Mouse (Mus musculus) CD4-positive helper T cell, adult 2 months (primary cell): ENCODE data around the gene Scamp1.
A peak's percentile ranks its signal among the peaks of the same experiment; 100 is the strongest.

ENCODE experiments used
- DNase-seq: peaks from one replicate; pipeline ENCODE4 v3.0.0-alpha.2; 2012; ENCODE audit warnings: low read depth, missing footprints, low spot score

Scamp1 gene

GRCm38 (mm10) chr13:94224717-94225705 lies 60.6 kb downstream of the Scamp1 start:
- no peak for DNase-seq

GRCm38 (mm10) chr13:94223609-94224008 lies 62.0 kb downstream of the Scamp1 start:
- no peak for DNase-seq

DNA sequence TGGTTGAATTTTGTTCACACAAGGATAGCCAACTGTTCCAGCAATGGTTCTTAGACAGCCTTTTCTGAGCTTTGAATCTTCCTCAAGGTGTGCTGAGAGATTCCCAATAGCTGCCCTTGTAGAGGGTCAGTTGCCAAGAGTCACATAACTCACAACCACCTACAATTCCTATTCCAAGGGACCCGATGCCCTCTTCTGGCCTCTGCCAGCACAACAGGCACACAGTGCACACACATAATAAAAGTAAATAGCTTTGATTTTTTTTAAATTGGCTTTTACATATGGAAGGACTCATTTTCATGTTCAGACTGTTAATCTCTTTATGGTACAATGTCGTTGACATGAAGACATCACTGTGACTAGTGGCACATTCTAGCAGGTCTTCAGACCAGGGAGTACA lies 72.9 kb downstream of the Scamp1 start:
- DNase-seq: no peak

- no peak for DNase-seq
Measured at GRCm38 (mm10) chr13:94212179-94212578, 73.5 kb downstream of the Scamp1 start.

DNA sequence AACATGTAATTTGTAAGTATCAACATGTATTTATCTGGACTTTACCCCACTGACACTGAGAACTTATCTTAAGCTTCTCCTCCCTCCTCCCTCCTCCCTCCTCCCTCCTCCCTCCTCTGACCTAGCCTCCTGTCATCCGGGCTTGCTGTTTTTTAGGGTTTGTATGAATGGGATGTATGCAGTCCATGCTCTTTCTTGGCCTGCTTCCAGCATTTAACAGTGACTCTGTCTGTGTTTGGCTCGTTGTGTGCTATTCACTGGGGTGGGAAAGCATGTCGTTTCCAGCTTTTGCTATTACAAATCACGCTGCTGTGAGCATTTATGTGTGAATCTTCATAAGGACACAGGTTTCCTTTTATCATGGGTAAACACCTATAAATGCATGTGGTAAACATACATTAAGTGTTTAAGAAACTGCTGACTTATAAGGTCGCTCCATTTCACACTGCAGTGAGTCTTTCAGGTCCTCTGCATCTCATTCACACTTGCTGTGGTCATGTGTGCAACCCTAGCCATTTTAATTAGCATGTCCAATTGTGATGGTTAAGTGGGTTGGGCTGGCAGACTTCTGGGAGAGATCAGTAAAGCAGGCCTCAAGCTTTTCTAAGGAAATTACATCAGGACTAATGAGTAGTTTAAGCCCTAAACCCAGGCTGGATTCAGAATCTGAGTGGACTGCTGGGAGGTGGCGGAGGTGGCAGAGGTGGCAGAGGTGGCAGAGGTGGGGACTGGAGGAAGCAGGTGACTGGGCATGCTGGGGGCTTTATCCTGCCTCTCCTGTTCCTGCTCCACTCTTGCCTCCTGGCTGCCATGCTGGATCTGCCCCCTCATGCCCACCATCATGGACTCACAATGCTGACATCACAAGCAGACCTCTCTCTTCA lies 74.2 kb downstream of the Scamp1 start:
- DNase-seq: no peak

DNA sequence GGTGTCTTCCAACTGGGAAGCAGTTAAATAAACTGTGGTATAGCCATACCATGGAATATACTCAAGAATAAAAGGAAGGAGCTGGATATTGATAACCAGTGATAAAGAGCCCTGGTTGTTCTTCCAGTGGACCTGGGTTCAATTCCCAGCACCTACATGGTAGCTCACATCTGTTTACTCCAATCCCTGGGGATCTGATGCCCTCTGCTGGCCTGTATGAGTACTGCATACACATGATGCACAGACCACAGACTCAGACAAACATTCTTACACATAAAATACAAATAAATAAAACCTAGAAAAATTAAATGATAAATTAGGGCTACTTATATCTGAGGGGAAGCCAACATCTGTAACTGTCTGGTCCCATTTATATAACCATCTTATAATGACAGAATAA lies 76.8 kb downstream of the Scamp1 start:
- no peak for DNase-seq

DNA sequence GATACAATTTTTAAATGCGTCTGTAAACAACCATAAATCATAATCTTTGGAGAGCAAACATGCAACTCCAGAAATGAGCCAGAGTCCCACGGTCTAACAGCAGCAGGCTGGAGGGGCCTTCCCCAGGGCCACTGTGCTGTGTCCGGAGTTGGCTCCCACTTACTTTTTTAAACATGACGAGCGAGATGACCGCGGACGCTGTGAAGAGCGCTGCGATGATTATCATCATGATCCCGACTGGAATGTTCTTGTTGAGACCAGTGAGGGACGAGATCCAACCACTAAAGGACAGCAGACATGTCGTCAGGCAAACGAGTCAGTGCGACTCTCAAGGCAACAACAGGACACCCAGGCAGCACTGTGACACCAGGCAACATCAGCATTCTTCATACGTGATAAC lies 77.7 kb downstream of the Scamp1 start:
- no peak for DNase-seq

DNA sequence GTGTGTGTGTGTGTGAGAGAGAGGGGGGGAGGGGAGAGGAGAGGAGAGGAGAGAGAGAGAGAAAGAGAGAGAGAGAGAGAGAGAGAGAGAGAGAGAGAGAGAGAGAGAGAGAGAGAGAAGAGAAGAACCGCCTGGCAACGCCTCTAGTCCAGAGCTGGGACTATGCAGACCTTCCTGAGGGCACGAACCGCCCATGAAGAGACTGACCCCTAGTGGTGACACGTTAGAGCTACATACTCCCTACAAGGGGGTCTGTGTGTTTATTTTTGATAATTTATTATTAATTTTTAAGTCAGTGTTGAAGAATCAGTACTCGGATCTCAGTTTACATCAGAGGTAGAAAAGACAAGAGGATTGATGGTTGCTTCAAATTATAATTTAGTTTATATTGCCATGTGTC lies 80.4 kb downstream of the Scamp1 start:
- DNase-seq: peak; percentile 34

DNA sequence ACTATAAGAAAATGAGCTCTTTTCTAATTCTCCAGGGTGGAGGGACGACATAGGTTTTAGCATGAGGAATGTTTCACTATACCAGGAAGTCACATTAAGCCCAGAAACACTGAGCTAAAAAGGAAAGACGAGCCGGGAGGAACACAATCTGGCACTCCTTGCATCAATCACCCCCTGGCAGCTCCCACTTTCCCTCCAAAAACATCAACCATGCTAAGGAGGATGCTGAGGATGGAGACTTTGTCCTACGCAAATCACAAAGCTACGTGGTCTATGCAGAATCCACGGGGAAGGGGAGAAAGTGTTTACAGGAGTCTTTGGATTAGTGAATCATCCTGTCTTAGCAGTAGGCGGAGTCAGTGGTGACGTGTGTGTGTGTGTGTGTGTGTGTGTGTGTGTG lies 85.8 kb downstream of the Scamp1 start:
- DNase-seq: no peak

DNA sequence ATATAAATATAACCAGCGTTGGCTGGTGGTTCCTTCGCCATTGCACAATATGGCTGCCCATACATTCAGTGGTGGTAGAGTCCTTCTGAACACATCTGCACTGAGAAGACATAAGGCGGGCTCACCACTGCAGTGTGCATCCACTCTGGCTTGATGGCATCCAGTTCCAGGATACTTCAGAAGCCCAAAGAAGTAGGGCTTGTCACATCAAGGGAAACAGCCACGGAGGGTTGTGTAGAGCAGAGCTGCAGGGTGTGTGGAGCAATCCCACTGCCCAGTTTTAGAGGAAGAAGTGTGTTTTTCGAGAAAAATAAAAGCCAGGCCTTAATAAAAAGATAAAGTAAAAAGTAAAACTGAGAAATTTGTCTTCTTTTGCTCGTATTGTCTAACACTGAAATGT lies 87.0 kb downstream of the Scamp1 start:
- no peak for DNase-seq

GRCm38 (mm10) chr13:94193227-94193626 lies 92.4 kb downstream of the Scamp1 start:
- DNase-seq: no peak

DNA sequence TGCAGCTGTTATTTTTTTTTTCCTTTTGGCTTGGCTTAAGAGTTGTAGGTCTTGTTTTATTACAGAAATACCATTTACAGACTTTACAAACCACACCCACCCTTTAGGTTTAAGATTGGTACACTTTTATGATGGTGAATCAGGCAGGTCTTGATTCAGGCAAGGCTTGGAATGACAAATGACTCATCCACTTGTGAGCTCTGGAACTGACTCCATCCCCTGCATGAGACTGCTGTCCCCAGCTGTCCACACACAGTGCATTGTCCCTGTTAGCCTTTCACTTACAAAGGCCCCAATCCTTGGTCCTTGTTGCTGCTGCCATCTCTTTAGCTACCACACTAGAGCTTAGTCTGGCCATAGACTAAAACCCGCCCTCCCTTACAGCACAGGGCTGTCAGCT lies 95.3 kb downstream of the Scamp1 start:
- DNase-seq: no peak

DNA sequence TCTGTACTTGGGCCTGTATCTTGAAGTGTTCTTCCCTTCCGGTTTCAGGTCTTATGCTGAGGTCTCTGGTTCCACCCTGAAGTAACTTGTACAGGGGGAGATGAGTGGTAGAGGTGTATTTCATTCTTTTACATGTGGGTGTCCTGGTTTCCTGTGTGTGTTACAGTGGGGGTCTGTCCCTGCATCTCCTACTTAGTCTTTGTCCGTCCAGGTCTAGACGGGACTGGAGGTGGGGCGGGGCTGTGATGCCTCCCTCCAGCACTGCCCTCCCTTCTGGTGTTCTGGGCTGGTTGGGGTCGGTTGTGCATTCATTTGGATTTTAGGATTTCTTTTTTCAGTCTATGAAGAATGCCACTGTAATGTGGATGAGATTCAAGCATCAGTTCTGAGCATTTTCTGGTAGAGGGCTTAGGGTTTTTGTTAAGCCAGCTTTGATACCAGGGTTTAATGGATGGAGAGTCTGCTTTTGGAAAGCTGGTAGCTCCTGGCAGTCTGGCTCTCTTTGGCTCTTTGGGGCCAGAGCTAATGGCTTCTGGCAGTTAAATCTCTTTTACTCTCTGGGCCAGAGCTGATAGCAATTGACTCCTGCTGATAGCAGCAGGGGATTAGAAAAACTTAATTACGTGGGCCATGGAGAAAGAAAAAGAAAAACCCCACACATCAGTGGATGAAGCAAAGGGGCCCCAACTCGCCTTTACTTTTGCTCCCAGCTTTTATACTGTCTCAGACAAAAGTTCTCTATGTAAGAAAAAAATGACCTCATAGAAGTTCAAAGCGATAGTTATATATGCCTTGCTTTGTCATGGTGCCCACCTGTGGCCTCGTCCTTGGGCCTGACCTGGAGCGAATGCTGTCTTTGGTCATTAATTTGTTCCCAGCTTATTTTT lies 97.2 kb downstream of the Scamp1 start:
- no peak for DNase-seq

GRCm38 (mm10) chr13:94185631-94186030 lies 100.0 kb downstream of the Scamp1 start:
- DNase-seq: no peak

DNA sequence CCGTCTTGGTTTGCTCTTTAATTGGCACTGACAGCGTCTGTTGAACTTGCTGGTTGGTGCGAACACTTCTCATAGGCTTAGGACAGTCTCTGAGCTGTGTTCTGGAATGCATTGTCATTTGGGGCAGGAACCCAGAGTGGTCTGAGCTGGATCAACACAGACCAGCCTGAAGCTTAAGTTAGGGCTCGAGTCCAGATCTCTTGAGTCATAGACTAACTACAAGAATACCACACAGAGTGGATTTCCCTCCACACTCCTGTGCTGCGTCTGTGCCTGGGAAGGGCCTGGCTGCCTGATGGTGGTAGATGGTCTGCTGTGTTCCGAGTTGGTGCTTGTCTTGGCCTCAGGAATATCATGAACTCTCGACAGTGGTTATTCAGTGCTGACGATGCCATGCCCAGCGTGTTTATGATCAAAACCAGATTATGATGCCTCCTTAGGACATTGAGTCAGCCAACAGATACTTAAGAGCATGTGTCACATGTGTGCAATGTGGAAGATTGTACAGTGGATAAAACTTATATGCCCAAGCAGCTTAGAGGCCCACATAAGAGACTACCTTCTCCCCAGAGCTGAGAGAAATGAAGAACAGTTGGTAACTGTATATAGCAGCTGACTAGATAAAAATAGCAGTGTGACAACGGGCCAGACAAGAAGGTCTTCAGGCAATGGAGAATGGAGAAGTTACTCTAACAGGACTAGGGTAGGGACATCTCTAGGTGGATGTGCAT lies 100.8 kb downstream of the Scamp1 start:
- DNase-seq: no peak

- no peak for DNase-seq
Measured at GRCm38 (mm10) chr13:94183372-94184021, 102.2 kb downstream of the Scamp1 start.

- no peak for DNase-seq
Measured at GRCm38 (mm10) chr13:94182026-94182425, 103.6 kb downstream of the Scamp1 start.

DNA sequence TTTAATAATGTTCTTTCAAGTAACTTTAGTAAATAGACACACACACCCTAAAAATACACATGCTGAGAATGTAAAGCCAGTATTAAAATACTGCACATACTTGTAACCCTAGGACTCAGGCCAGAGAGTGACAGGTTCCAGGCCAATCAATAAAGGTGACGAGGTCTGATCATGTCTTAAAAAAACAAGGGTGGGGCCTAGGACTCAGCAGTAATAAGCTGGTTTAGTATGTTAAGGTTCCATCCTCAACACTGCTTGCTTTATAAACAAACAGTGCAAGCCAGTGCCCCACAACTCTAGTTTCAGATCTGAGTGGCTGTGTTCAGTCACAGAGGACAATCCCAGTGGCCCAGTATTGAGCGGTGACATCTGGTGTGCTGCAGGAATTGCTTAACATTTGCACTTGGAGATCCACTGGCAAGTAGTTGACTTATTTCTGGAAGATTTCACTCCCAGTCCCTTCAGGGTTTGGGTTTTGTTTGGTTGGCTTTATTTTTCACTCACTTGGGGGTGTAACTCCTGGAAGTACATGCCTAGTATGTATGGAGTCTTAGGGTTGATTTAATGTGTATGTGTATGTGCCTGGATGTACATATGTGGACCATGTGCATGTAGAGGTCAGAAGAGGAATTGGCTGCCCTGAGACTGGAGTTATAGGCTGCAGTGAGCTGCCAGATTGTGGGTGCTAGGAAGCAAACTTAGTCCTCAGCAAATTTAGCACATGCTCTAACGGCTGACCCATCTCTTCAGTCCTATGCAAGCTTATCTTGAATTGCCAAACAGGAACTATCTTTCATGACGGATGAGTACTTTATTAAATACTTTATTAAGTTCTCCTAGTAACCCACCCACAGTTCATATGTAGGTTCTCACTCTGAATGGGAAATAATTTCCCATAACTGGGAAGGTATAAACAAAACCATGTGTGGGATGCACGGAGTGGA lies 104.9 kb downstream of the Scamp1 start:
- no peak for DNase-seq

DNA sequence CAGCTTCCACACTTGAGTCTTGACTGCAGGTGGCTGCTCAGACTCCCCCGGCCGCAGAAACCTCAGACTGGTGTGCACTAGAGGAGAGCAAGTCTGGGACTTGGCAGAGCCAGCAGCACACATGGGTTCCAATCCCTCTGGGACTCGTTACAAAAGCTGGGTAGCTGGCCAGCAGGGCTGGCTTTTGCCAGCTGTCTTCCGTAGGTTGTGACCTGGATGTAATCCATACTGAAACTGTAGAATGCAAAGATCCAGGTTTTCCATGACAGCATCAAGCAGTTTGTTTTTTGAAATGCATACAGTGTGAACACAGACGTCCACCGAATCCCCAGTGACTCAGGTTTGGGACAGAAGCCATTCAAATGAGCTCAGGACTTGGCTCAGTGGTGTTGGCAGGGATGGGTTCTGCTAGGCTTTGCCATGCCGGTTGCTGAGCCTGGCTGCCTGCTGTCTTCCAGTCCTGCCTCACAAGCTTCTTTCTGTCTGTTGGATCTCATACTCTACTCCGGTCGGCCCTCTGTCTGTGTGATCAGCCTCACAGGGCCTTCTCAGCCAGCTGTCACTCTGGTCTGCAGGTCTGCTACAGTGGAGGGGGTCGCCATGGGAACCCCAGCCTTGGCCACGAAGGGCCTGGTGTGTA lies 107.1 kb downstream of the Scamp1 start:
- DNase-seq: no peak
